Mouse (Mus musculus) intestine, embryonic 16.5 days (tissue): ENCODE results near the gene Per1. TPM values are rescaled to one million over a fixed set of nuclear protein-coding genes. Genes with fewer than 3 reads are reported as not detected.
A peak's percentile ranks its signal among the peaks of the same experiment; 100 is the strongest.

Source experiments
- ATAC-seq: fragments of 200-750 bp; cut with Nextera tagmentation; 2 replicates; pipeline ENCODE4 v1.8.0; 2017; ENCODE audit warnings: moderate TSS enrichment, moderate library complexity
- H3K27ac ChIP-seq: fragments of 300-500 bp; sonication (generic); 2 replicates; pipeline ENCODE4 v1.5.1; 2014; ENCODE audit warnings: mild to moderate bottlenecking, low read length
- H3K27me3 ChIP-seq: fragments of 300-500 bp; sonication (generic); replicated peaks from 2 replicates; pipeline ENCODE4 v1.6.1; 2014; ENCODE audit warnings: low read length, control low read depth, mixed read lengths; ENCODE audit not compliant: control insufficient read depth, insufficient read depth
- H3K36me3 ChIP-seq: fragments of 300-500 bp; sonication (generic); 2 replicates; pipeline ENCODE4 v1.6.1; 2014; ENCODE audit warnings: low read length, control low read depth; ENCODE audit not compliant: control insufficient read depth, insufficient read depth
- H3K4me1 ChIP-seq: fragments of 300-500 bp; sonication (generic); 2 replicates; pipeline ENCODE4 v1.6.1; 2014; ENCODE audit warnings: low read length, control low read depth, mixed read lengths; ENCODE audit not compliant: control insufficient read depth, insufficient read depth
- H3K4me2 ChIP-seq: fragments of 300-500 bp; sonication (generic); 2 replicates; pipeline ENCODE4 v1.6.1; 2014; ENCODE audit warnings: low read depth, low read length, control low read depth
- H3K4me3 ChIP-seq: fragments of 300-500 bp; sonication (generic); 2 replicates; pipeline ENCODE4 v1.5.1; 2014; ENCODE audit warnings: mild to moderate bottlenecking, low read length
- H3K9ac ChIP-seq: fragments of 300-500 bp; sonication (generic); 2 replicates; pipeline ENCODE4 v1.6.1; 2014; ENCODE audit warnings: low read depth, low read length
- H3K9me3 ChIP-seq: fragments of 300-500 bp; sonication (generic); 2 replicates; pipeline ENCODE4 v1.6.1; 2016; ENCODE audit warnings: low read length, control low read depth; ENCODE audit not compliant: control insufficient read depth
- WGBS: fragments of 180-500 bp; shearing (Covaris S2); extraction: QIAGEN DNeasy Blood & Tissue Kit; methylation state at CpG from one replicate; pipeline ENCODE4 v1.1.7; 2014; 5-methylcytosine and 5-hydroxymethylcytosine counted together
- polyA plus RNA-seq: library from polyadenylated mRNA; unstranded; fragments of >200 nt; fragmentation: Nextera tagmentation; extraction: Ambion mirVana; gene quantifications from 2 replicates; pipeline ENCODE4 v1.2.1, GENCODE M21; 2015

Gene Per1
- polyA plus RNA-seq, result 13.6 and 13.7 TPM in 2 replicates

GRCm38 (mm10) chr11:69094697-69095429, at the start of gene Per1:
TSS of gene Per1 (plus strand) at chr11:69095217.
- Histone ChIP-seq H3K36me3 (peaks cover 2% of the 10 kb centered on the region; the same call in 1 of the 2 replicates), H3K4me2 (peak within 1 kb of the TSS; percentile 90), H3K4me3 (peak within 1 kb of the TSS; percentile 84), H3K9me3 (no peaks in the 10 kb centered on the region), H3K27me3 (no peaks in the 10 kb centered on the region), H3K4me1 (peaks cover 47% of the 10 kb centered on the region), H3K9ac (peak within 1 kb of the TSS; percentile 89), H3K27ac (peak within 1 kb of the TSS; percentile 99)
- under 1% methylated on average over 37 of the region's 37 CpGs for WGBS
- ATAC-seq, result peak; percentile 90

GRCm38 (mm10) chr11:69045531-69046394, 49.3 kb upstream of the Per1 start, which contains the start of gene Aurkb:
TSS of gene Aurkb (plus strand) at chr11:69045647.
- peak within 1 kb of the TSS; percentile 90 for H3K27ac ChIP-seq
- peaks cover 7% of the 10 kb centered on the region for H3K36me3 ChIP-seq
- no peaks in the 10 kb centered on the region for H3K9me3 ChIP-seq
- H3K4me1 ChIP-seq, result peaks cover 16% of the 10 kb centered on the region
- H3K4me3 ChIP-seq, result peak within 1 kb of the TSS; percentile 84
- ATAC-seq, result peak; percentile 82
- WGBS, result under 1% methylated on average over 54 of the region's 54 CpGs
- peak within 1 kb of the TSS; percentile 67 for H3K4me2 ChIP-seq
- H3K27me3 ChIP-seq, result no peaks in the 10 kb centered on the region
- H3K9ac ChIP-seq, result peak within 1 kb of the TSS; percentile 86

GRCm38 (mm10) chr11:69046395-69046774, 48.6 kb upstream of the Per1 start:
- WGBS, result 8% methylated on average over 9 of the region's 9 CpGs
- Histone ChIP-seq H3K4me3 (peak overlapping the region; percentile 84), H3K27me3 (no peaks in the 10 kb centered on the region), H3K9me3 (no peaks in the 10 kb centered on the region), H3K4me2 (peak overlapping the region; percentile 67), H3K36me3 (peaks cover 9% of the 10 kb centered on the region), H3K9ac (peak overlapping the region; percentile 86), H3K4me1 (peaks cover 16% of the 10 kb centered on the region), H3K27ac (peak overlapping the region; percentile 90)
- no peak for ATAC-seq

GRCm38 (mm10) chr11:69047592-69047991, 47.4 kb upstream of the Per1 start:
- Histone ChIP-seq H3K9me3 (no peaks in the 10 kb centered on the region), H3K36me3 (peaks cover 9% of the 10 kb centered on the region), H3K4me1 (peaks cover 16% of the 10 kb centered on the region), H3K27me3 (no peaks in the 10 kb centered on the region), H3K4me3 (no peak overlapping the region), H3K4me2 (peak overlapping the region; percentile 67; the same call in 1 of the 2 replicates), H3K27ac (no peak overlapping the region), H3K9ac (no peak overlapping the region)
- WGBS, result 90% methylated on average over 12 of the region's 12 CpGs
- ATAC-seq, result no peak

GRCm38 (mm10) chr11:69048151-69048550, 46.9 kb upstream of the Per1 start:
- H3K9ac ChIP-seq, result no peak overlapping the region
- H3K4me1 ChIP-seq, result peaks cover 16% of the 10 kb centered on the region
- H3K36me3 ChIP-seq, result peaks cover 9% of the 10 kb centered on the region
- no peak overlapping the region for H3K4me2 ChIP-seq
- H3K27ac ChIP-seq, result no peak overlapping the region
- WGBS, result 92% methylated on average over 14 of the region's 14 CpGs
- H3K9me3 ChIP-seq, result no peaks in the 10 kb centered on the region
- H3K27me3 ChIP-seq, result no peaks in the 10 kb centered on the region
- ATAC-seq, result no peak
- H3K4me3 ChIP-seq, result no peak overlapping the region

- Histone ChIP-seq H3K4me1 (peaks cover 16% of the 10 kb centered on the region), H3K9ac (no peak overlapping the region), H3K9me3 (no peaks in the 10 kb centered on the region), H3K4me3 (no peak overlapping the region), H3K4me2 (no peak overlapping the region), H3K36me3 (peaks cover 9% of the 10 kb centered on the region), H3K27ac (no peak overlapping the region), H3K27me3 (no peaks in the 10 kb centered on the region)
- 89% methylated on average over 8 of the region's 8 CpGs for WGBS
- ATAC-seq, result no peak
Observed at GRCm38 (mm10) chr11:69050748-69051147, 44.3 kb upstream of the Per1 start.

GRCm38 (mm10) chr11:69051771-69052170, 43.2 kb upstream of the Per1 start:
- H3K9me3 ChIP-seq, result no peaks in the 10 kb centered on the region
- H3K36me3 ChIP-seq, result peaks cover 9% of the 10 kb centered on the region
- no peak overlapping the region for H3K4me2 ChIP-seq
- H3K9ac ChIP-seq, result no peak overlapping the region
- 84% methylated on average over 4 of the region's 4 CpGs for WGBS
- no peak overlapping the region for H3K27ac ChIP-seq
- H3K4me1 ChIP-seq, result peaks cover 15% of the 10 kb centered on the region
- H3K4me3 ChIP-seq, result no peak overlapping the region
- no peaks in the 10 kb centered on the region for H3K27me3 ChIP-seq
- no peak for ATAC-seq

- ATAC-seq, result no peak
- 86% methylated on average over 2 of the region's 2 CpGs for WGBS
- no peaks in the 10 kb centered on the region for H3K27me3 ChIP-seq
Observed at GRCm38 (mm10) chr11:69052824-69053421, 42.1 kb upstream of the Per1 start.

GRCm38 (mm10) chr11:69053848-69054247, 41.2 kb upstream of the Per1 start:
- peaks cover 9% of the 10 kb centered on the region; the same call in 1 of the 2 replicates for H3K36me3 ChIP-seq
- H3K27me3 ChIP-seq, result no peaks in the 10 kb centered on the region
- peaks cover 11% of the 10 kb centered on the region for H3K4me1 ChIP-seq
- no peak overlapping the region for H3K4me3 ChIP-seq
- 70% methylated on average over 3 of the region's 3 CpGs for WGBS
- no peak for ATAC-seq
- no peak overlapping the region for H3K9ac ChIP-seq
- no peak overlapping the region for H3K27ac ChIP-seq
- no peaks in the 10 kb centered on the region for H3K9me3 ChIP-seq
- H3K4me2 ChIP-seq, result no peak overlapping the region

More at GRCm38 (mm10) chr11:69052824-69053421, 42.1 kb upstream of the Per1 start:
- H3K9ac ChIP-seq, result no peak overlapping the region
- no peak overlapping the region for H3K27ac ChIP-seq
- H3K4me1 ChIP-seq, result peaks cover 6% of the 10 kb centered on the region; the same call in 1 of the 2 replicates
- no peaks in the 10 kb centered on the region for H3K9me3 ChIP-seq
- H3K36me3 ChIP-seq, result peaks cover 9% of the 10 kb centered on the region
- H3K4me3 ChIP-seq, result no peak overlapping the region
- H3K4me2 ChIP-seq, result no peak overlapping the region
